Mouse (Mus musculus) Patski (cell line): ENCODE data around the gene Arhgef11. TPM values are rescaled to one million over a fixed set of nuclear protein-coding genes. Genes with fewer than 3 reads are reported as not detected.

Experiments used
- ATAC-seq: fragments of 100-300 bp; one replicate; pipeline ENCODE4 v1.8.0; 2021
- CTCF ChIA-PET: fragments of 350-600 bp; sonication (Branson Sonifier 250); formaldehyde crosslinking; loops from one replicate; lab custom pipeline; 2022; ENCODE audit warnings: inconsistent platforms; lab: Charles Lee
- POLR2A ChIA-PET: fragments of 350-600 bp; sonication (Branson Sonifier 250); formaldehyde crosslinking; loops from one replicate; lab custom pipeline; 2022; ENCODE audit warnings: antibody characterized with exemption, inconsistent platforms; lab: Charles Lee
- DNase-seq: peaks from one replicate; pipeline ENCODE4 v3.0.0-alpha.2; 2011; ENCODE audit warnings: low read depth, low spot score
- H3K27me3 ChIP-seq: fragments of 371-371 bp; one replicate; pipeline ENCODE4 v1.5.1; 2021
- CTCF ChIP-seq: fragments of 100-300 bp; IDR thresholded peaks from one replicate; pipeline ENCODE4 v1.5.1; 2021
- in situ Hi-C: fragments of 300-500 bp; cut with MboI; formaldehyde crosslinking; loops from 3 replicates; pipeline ENCODE4 v1.11.1; 2018; ENCODE audit warnings: low pct_unique_long_range_greater_than_20kb, mixed read lengths
- polyA plus RNA-seq: library from polyadenylated mRNA; unstranded; gene quantifications from one replicate; pipeline ENCODE4 v1.2.3, GENCODE M21; 2021

The Arhgef11 gene
- polyA plus RNA-seq, 1 experiment from 2014 or later: 41.9 TPM

- DNase-seq: no peak
- CTCF ChIA-PET: no interaction called here
- POLR2A ChIA-PET: interaction anchor here (0.6 to 1.1 kb wide), 2 partner anchors 57 to 365 kb away, joined by 3 to 4 read pairs; no protein-coding TSS in a partner anchor
- no peak for TF ChIP-seq CTCF
- in situ Hi-C loops: no loop called here
- ATAC-seq: no peak
- no peaks in the 10 kb centered on the region for H3K27me3 ChIP-seq
These were observed 121.5 kb downstream of the Arhgef11 start for GRCm38 (mm10) chr3:87738906-87739305.

DNA sequence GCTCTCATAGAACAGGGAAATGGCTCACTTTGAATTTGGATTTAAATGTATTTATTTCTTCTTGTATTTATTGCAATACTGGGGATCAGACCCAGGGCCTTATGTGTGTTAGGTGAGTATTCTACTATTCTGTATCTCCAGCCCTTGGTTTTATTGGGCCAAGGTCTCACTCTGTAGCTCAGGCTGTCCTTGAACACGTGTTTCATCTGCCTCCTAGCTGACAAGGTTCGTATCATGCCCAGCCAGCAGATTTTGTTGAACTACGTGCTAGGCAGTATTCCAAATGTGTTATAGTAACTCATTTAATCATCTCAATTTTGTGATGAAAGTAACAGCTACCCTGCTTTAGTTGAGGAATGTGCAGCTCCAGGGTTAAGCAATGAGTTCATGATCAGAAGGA is 124.7 kb downstream of the Arhgef11 start:
- no peaks in the 10 kb centered on the region for H3K27me3 ChIP-seq
- in situ Hi-C loops: no loop called here
- no peak for TF ChIP-seq CTCF
- ChIA-PET CTCF (interaction anchor here (1.0 to 1.7 kb wide), 3 partner anchors 9 to 180 kb away, joined by 4 to 5 read pairs (median 4); no protein-coding TSS in a partner anchor), POLR2A (no interaction called here)
- ATAC-seq (no peak), DNase-seq (no peak)

DNA sequence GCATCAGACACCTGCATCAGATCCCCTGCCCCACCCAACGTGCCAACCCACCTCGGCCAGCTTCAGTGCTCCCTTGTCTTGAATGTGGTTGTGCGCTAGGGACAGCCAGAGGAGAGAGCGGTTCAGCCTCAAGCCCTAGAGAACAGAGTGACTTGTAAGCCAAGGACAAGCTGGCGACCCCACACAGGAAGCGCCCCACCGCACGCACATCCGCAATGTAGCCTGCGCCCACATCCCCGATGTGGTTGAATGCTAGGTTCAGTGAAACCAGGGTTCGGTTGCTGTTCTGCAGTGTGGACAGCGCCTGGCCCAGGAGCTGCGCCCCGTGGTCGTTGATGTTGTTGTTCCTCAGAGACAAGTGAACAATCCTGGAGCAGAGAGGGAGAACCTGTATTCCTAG is 125.4 kb downstream of the Arhgef11 start:
- DNase-seq (no peak), ATAC-seq (no peak)
- no peak for TF ChIP-seq CTCF
- ChIA-PET CTCF (interaction anchor here (1.4 to 1.7 kb wide), 3 partner anchors 10 to 26 kb away, joined by 4 to 5 read pairs (median 4); no protein-coding TSS in a partner anchor), POLR2A (interaction anchor here (1.4 kb wide), 1 partner anchor 13 kb away, joined by 3 read pairs; no protein-coding TSS in a partner anchor)
- no peaks in the 10 kb centered on the region for H3K27me3 ChIP-seq
- in situ Hi-C loops: no loop called here

- ATAC-seq (no peak), DNase-seq (no peak)
- in situ Hi-C loops: no loop called here
- TF ChIP-seq CTCF: no peak
- no peaks in the 10 kb centered on the region for H3K27me3 ChIP-seq
- POLR2A ChIA-PET: interaction anchor here (1.4 kb wide), 1 partner anchor 15 kb away, joined by 3 read pairs; no protein-coding TSS in a partner anchor
- CTCF ChIA-PET: interaction anchor here (1.7 kb wide), 1 partner anchor 24 kb away, joined by 4 read pairs; no protein-coding TSS in a partner anchor
These were observed 126.6 kb downstream of the Arhgef11 start for GRCm38 (mm10) chr3:87743927-87744326.

GRCm38 (mm10) chr3:87745036-87745659 is 127.8 kb downstream of the Arhgef11 start:
- DNase-seq (no peak), ATAC-seq (no peak)
- H3K27me3 ChIP-seq: no peaks in the 10 kb centered on the region
- ChIA-PET POLR2A (interaction anchor here (0.6 kb wide), 1 partner anchor 203 kb away, joined by 6 read pairs; no protein-coding TSS in a partner anchor), CTCF (interaction anchor here (1.2 kb wide), 1 partner anchor 72 kb away, joined by 3 read pairs; no protein-coding TSS in a partner anchor)
- in situ Hi-C loops: no loop called here
- TF ChIP-seq CTCF: no peak

GRCm38 (mm10) chr3:87748431-87748830 is 131.1 kb downstream of the Arhgef11 start, which contains the start of gene Lrrc71:
Lrrc71 (minus strand) TSS chr3:87748625.
- ATAC-seq (no peak), DNase-seq (no peak)
- POLR2A ChIA-PET: interaction anchor here (1.2 kb wide), 1 partner anchor 20 kb away, joined by 3 read pairs; no protein-coding TSS in a partner anchor
- in situ Hi-C loops: no loop called here
- peaks cover 8% of the 10 kb centered on the region for H3K27me3 ChIP-seq
- TF ChIP-seq CTCF: no peak
- CTCF ChIA-PET: interaction anchor here (1.1 to 2.9 kb wide), 5 partner anchors 12 to 97 kb away, joined by 3 to 23 read pairs (median 5); no protein-coding TSS in a partner anchor

DNA sequence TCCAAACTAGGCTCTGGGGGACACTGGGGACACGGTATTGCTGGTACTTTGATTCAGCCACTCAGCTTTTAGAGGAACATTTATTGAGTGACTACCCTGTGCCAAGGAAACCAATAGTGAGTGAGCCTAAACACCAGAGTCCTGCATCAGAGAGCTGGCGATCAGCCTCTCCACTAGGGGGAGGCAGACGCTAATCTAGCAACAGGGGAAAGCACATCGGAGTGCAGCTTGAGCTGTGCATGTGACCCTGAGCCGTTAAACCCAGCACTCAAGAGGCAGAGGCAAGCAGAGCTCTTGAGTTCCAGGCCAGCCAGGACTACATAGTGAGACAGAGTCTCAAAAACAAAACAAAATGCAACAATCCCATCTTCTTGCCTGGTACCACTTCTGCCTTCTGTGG is 131.7 kb downstream of the Arhgef11 start:
- in situ Hi-C loops: no loop called here
- H3K27me3 ChIP-seq: peaks cover 11% of the 10 kb centered on the region
- ChIA-PET POLR2A (interaction anchor here (0.6 to 1.2 kb wide), 2 partner anchors 20 to 698 kb away, joined by 3 to 4 read pairs; no protein-coding TSS in a partner anchor), CTCF (interaction anchor here (0.9 to 2.9 kb wide), 6 partner anchors 12 to 107 kb away, joined by 3 to 23 read pairs (median 4); no protein-coding TSS in a partner anchor)
- no peak for TF ChIP-seq CTCF
- no peak for ATAC-seq
- no peak for DNase-seq

DNA sequence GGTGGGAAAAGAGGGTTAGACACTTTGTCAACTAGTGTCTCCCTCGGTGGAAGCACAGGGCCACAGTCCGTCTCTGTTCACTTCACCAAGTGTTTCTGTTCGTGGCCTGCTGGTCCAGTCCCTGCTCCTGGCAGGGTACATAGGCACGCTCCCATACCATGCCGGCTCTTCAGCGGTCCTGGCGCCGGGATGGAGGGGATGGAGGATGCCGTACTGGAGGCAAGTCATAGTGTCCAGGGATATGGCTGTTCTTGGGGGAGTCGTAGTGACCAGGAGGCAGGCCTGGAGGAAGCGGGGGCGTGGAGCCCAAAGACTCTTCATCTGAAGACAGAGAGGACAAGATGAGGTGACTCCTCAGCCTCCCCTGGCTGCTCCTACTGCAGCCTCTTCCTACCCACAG is 132.6 kb downstream of the Arhgef11 start:
- POLR2A ChIA-PET: no interaction called here
- H3K27me3 ChIP-seq: peaks cover 17% of the 10 kb centered on the region
- CTCF ChIA-PET: interaction anchor here (1.5 to 2.9 kb wide), 4 partner anchors 11 to 67 kb away, joined by 4 to 23 read pairs (median 7); no protein-coding TSS in a partner anchor
- DNase-seq (no peak), ATAC-seq (no peak)
- no peak for TF ChIP-seq CTCF
- in situ Hi-C loops: no loop called here

DNA sequence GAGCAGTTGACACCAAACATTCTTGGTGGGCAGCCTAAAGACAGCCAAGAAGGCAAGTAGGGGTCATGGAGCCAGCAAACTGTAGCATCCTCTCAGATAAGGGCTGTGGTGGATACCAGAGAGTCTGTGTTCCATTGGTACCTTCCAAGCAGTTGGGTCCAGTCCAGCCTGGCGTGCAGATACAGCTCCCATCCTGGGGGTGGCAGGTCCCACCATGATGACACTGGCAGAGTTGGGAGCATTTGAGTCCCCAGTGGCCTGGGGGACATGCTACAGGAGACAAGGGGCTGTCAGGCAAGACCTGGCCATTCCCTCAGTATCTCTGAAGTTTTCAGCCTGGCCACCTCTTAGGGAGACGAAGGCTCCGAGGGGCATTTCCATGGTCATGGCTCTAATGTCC is 135.2 kb downstream of the Arhgef11 start:
- no peak for TF ChIP-seq CTCF
- DNase-seq (no peak), ATAC-seq (no peak)
- ChIA-PET CTCF (interaction anchor here (0.7 to 6.9 kb wide), 4 partner anchors 17 to 86 kb away, joined by 3 to 60 read pairs (median 4); no protein-coding TSS in a partner anchor), POLR2A (no interaction called here)
- in situ Hi-C loops: no loop called here
- H3K27me3 ChIP-seq: peaks cover 19% of the 10 kb centered on the region

- H3K27me3 ChIP-seq: peaks cover 19% of the 10 kb centered on the region
- CTCF ChIA-PET: interaction anchor here (1.4 to 6.9 kb wide), 2 partner anchors 16 to 63 kb away, joined by 5 to 60 read pairs; no protein-coding TSS in a partner anchor
- ATAC-seq (no peak), DNase-seq (no peak)
- POLR2A ChIA-PET: no interaction called here
- in situ Hi-C loops: no loop called here
- no peak for TF ChIP-seq CTCF
These were observed 136.5 kb downstream of the Arhgef11 start for GRCm38 (mm10) chr3:87753829-87754228.
